Mouse (Mus musculus): Measurements from ENCODE around the gene Bdnf. TPM values are rescaled to one million over a fixed set of nuclear protein-coding genes. Genes with fewer than 3 reads are reported as not detected.

Bdnf gene
- not detected for total RNA-seq (2023)

GRCm38 (mm10) chr2:109674532-109674931 is at the start of gene Bdnf:
Gene Bdnf (plus strand): TSS chr2:109674700.

Other genes starting within 250 kb of the Bdnf start
- gene Lin7c, start 216.2 kb downstream of the Bdnf start, total RNA-seq (2023), result 51.1 TPM
- 0.24 TPM for gene Lgr4, start 242.9 kb downstream of the Bdnf start, total RNA-seq (2023)

All from CD8-positive naive resting alpha-beta T cell, adult 57 days (primary cell).